Comparison of ENCODE assay signal across 14 mouse cellular contexts in genomic region chr8:111888091-111888650, GRCm38 (mm10). TPM values are rescaled to one million over a fixed set of nuclear protein-coding genes. Genes with fewer than 3 reads are reported as not detected.
DNase-seq lines count a peak whose midpoint lies in the region; ATAC-seq and TF ChIP-seq lines count a peak whose summit lies in the region.
"Had no signal": no experiment of that assay in that cellular context is flagged by ENCODE, and none has a peak within 500 bp of the region (broad histone marks: within the 10 kb centered on the region; RNA-seq: fewer than 3 reads in every experiment).

No protein-coding gene starts in this region.

- peaks cover 45% of the 10 kb centered on the region for H3K27me3 ChIP-seq in kidney, embryonic 15.5 days
- peaks cover 22% of the 10 kb centered on the region for H3K27me3 ChIP-seq in lung, embryonic 16.5 days (ENCODE audit: control insufficient read depth, insufficient read depth, low read depth, low read length)
- H3K27me3 ChIP-seq in limb, embryonic 14.5 days (ENCODE audit: control insufficient read depth, insufficient read depth, low read length), result peaks cover 30% of the 10 kb centered on the region

- no peaks in the 10 kb centered on the region for H3K9me3 ChIP-seq in kidney, embryonic 15.5 days (replicated peaks)
- H3K9me3 ChIP-seq in lung, embryonic 16.5 days (ENCODE audit: control insufficient read depth, low read length), result no peaks in the 10 kb centered on the region
- no peaks in the 10 kb centered on the region for H3K9me3 ChIP-seq in limb, embryonic 14.5 days (ENCODE audit: control insufficient read depth, low read length)
- H3K9me3 ChIP-seq: heart, embryonic 15.5 days; hindbrain, embryonic 12.5 days had no signal

- ATAC-seq in kidney, embryonic 15.5 days (replicated peaks; ENCODE audit: low FRiP score), result peak; percentile 19; the same call in 1 of the 2 replicates
- ATAC-seq in lung, embryonic 16.5 days (ENCODE audit: low read depth), result peak; percentile 35; the same call in 1 of the 2 replicates
- no peak for ATAC-seq in limb, embryonic 14.5 days (ENCODE audit: low FRiP score, low read depth)
- ATAC-seq in frontal cortex, adult (ENCODE audit: low TSS enrichment), result no peak

- no peak overlapping the region for H3K27ac ChIP-seq in kidney, embryonic 15.5 days
- peak overlapping the region; percentile 47 for H3K27ac ChIP-seq in lung, embryonic 16.5 days (ENCODE audit: low read length)
- no peak overlapping the region for H3K27ac ChIP-seq in limb, embryonic 14.5 days (replicated peaks; ENCODE audit: low read depth, low read length)
- H3K27ac ChIP-seq: heart, embryonic 15.5 days; hindbrain, embryonic 12.5 days had no signal

- peaks cover 28% of the 10 kb centered on the region for H3K4me1 ChIP-seq in kidney, embryonic 15.5 days
- H3K4me1 ChIP-seq in lung, embryonic 16.5 days (replicated peaks; ENCODE audit: control insufficient read depth, insufficient read depth, low read length), result peaks cover 31% of the 10 kb centered on the region
- peaks cover 12% of the 10 kb centered on the region for H3K4me1 ChIP-seq in limb, embryonic 14.5 days (ENCODE audit: control insufficient read depth, insufficient read depth, low read length)

- WGBS in kidney, embryonic 15.5 days, result 35% methylated on average over 7 of the region's 7 CpGs
- 10% methylated on average over 7 of the region's 7 CpGs for WGBS in lung, embryonic 16.5 days
- 29% methylated on average over 7 of the region's 7 CpGs for WGBS in limb, embryonic 14.5 days

- H3K4me2 ChIP-seq in kidney, embryonic 15.5 days, result no peak overlapping the region
- no peak overlapping the region for H3K4me2 ChIP-seq in lung, embryonic 16.5 days (ENCODE audit: low read depth, low read length)
- no peak overlapping the region for H3K4me2 ChIP-seq in limb, embryonic 14.5 days (replicated peaks; ENCODE audit: low read depth, low read length, severe bottlenecking)
- H3K4me2 ChIP-seq: heart, embryonic 15.5 days; hindbrain, embryonic 12.5 days had no signal

- H3K4me3 ChIP-seq in kidney, embryonic 15.5 days (replicated peaks), result no peak overlapping the region
- no peak overlapping the region for H3K4me3 ChIP-seq in lung, embryonic 16.5 days (ENCODE audit: low read length)
- no peak overlapping the region for H3K4me3 ChIP-seq in limb, embryonic 14.5 days (replicated peaks; ENCODE audit: low read length)
- H3K4me3 ChIP-seq: heart, embryonic 15.5 days; hindbrain, embryonic 12.5 days had no signal

- no peak for DNase-seq in kidney, adult 8-10 months
- no peak for DNase-seq in lung, postnatal 10 days
- DNase-seq in NIH3T3 (ENCODE audit: low read depth), result peak; percentile 56
- DNase-seq in limb, embryonic 14.5 days (ENCODE audit: low spot score), result peak; percentile 39
- DNase-seq in layer of hippocampus, adult 11-12 months (ENCODE audit: low spot score), result no peak
- DNase-seq: adrenal gland, postnatal 14 days; layer of hippocampus, adult 9-11 months; right cerebral cortex, postnatal 25 days had no signal

- no peak for TF ChIP-seq POLR2A in limb, embryonic 14.5 days (IDR thresholded peaks at IDR 0.05; ENCODE audit: borderline replicate concordance, extremely low read depth, insufficient read depth, insufficient read length)

- no peaks in the 10 kb centered on the region for H3K36me3 ChIP-seq in kidney, embryonic 15.5 days
- H3K36me3 ChIP-seq in lung, embryonic 16.5 days (ENCODE audit: control insufficient read depth, insufficient read depth, low read length), result no peaks in the 10 kb centered on the region
- no peaks in the 10 kb centered on the region for H3K36me3 ChIP-seq in limb, embryonic 14.5 days (ENCODE audit: control insufficient read depth, insufficient read depth, low read length)
- H3K36me3 ChIP-seq: heart, embryonic 15.5 days; hindbrain, embryonic 12.5 days had no signal

- H3K9ac ChIP-seq in kidney, embryonic 15.5 days, result no peak overlapping the region
- H3K9ac ChIP-seq in lung, embryonic 16.5 days (ENCODE audit: low read length), result no peak overlapping the region
- no peak overlapping the region for H3K9ac ChIP-seq in limb, embryonic 14.5 days (ENCODE audit: low read depth, low read length, severe bottlenecking)
- H3K9ac ChIP-seq: heart, embryonic 15.5 days; hindbrain, embryonic 12.5 days had no signal

RNA-seq across cellular contexts. Expression of gene Tmem170, which starts 11.6 kb away (rescaled TPM):
- 13.0 and 13.4 TPM in 2 replicates for polyA plus RNA-seq in kidney, embryonic 15.5 days (2015; fragmentation: Nextera tagmentation; extraction: Ambion mirVana)
- 10.1 and 10.9 TPM in 2 replicates for polyA plus RNA-seq in lung, embryonic 16.5 days (2015; fragmentation: Nextera tagmentation; extraction: Ambion mirVana)
- 5.8 and 7.0 TPM in 2 replicates for polyA plus RNA-seq in limb, embryonic 14.5 days (2012; rRNA removed)
- polyA plus RNA-seq in limb, embryonic 14.5 days (2014; fragmentation: Nextera tagmentation; extraction: Ambion mirVana), result 4.0 and 5.1 TPM in 2 replicates

RNA-seq across cellular contexts. Expression of gene Chst5, which starts 22.1 kb away (rescaled TPM):
- polyA plus RNA-seq in kidney, embryonic 15.5 days (2015; fragmentation: Nextera tagmentation; extraction: Ambion mirVana), result 0.96 and 1.1 TPM in 2 replicates
- polyA plus RNA-seq in lung, embryonic 16.5 days (2015; fragmentation: Nextera tagmentation; extraction: Ambion mirVana), result 14.2 and 15.4 TPM in 2 replicates
- 11.7 and 17.0 TPM in 2 replicates for polyA plus RNA-seq in limb, embryonic 14.5 days (2012; rRNA removed)
- polyA plus RNA-seq in limb, embryonic 14.5 days (2014; fragmentation: Nextera tagmentation; extraction: Ambion mirVana), result 12.1 and 12.2 TPM in 2 replicates
- polyA plus RNA-seq: gonadal fat pad, adult 2 months had no signal

RNA-seq across cellular contexts. Expression of gene Cfdp1, which starts 34.1 kb away (rescaled TPM):
- polyA plus RNA-seq in kidney, embryonic 15.5 days (2015; fragmentation: Nextera tagmentation; extraction: Ambion mirVana), result 226 and 233 TPM in 2 replicates
- polyA plus RNA-seq in lung, embryonic 16.5 days (2015; fragmentation: Nextera tagmentation; extraction: Ambion mirVana), result 193 and 203 TPM in 2 replicates
- 50.4 and 129 TPM in 2 replicates for polyA plus RNA-seq in limb, embryonic 14.5 days (2012; rRNA removed)
- polyA plus RNA-seq in limb, embryonic 14.5 days (2014; fragmentation: Nextera tagmentation; extraction: Ambion mirVana), result 210 and 219 TPM in 2 replicates

RNA-seq across cellular contexts. Expression of gene Tmem231, which starts 45.5 kb away (rescaled TPM):
- 21.1 and 21.5 TPM in 2 replicates for polyA plus RNA-seq in kidney, embryonic 15.5 days (2015; fragmentation: Nextera tagmentation; extraction: Ambion mirVana)
- polyA plus RNA-seq in lung, embryonic 16.5 days (2015; fragmentation: Nextera tagmentation; extraction: Ambion mirVana), result 17.5 and 19.6 TPM in 2 replicates
- polyA plus RNA-seq in limb, embryonic 14.5 days (2012; rRNA removed), result 16.3 and 19.8 TPM in 2 replicates
- 15.7 and 17.9 TPM in 2 replicates for polyA plus RNA-seq in limb, embryonic 14.5 days (2014; fragmentation: Nextera tagmentation; extraction: Ambion mirVana)

RNA-seq across cellular contexts. Expression of gene Gabarapl2, which starts 52.3 kb away (rescaled TPM):
- polyA plus RNA-seq in kidney, embryonic 15.5 days (2015; fragmentation: Nextera tagmentation; extraction: Ambion mirVana), result 194 and 198 TPM in 2 replicates
- 195 and 218 TPM in 2 replicates for polyA plus RNA-seq in lung, embryonic 16.5 days (2015; fragmentation: Nextera tagmentation; extraction: Ambion mirVana)
- 55.6 and 56.6 TPM in 2 replicates for polyA plus RNA-seq in limb, embryonic 14.5 days (2012; rRNA removed)
- 148 and 163 TPM in 2 replicates for polyA plus RNA-seq in limb, embryonic 14.5 days (2014; fragmentation: Nextera tagmentation; extraction: Ambion mirVana)

Comparison
In these comparisons a context has a peak if more than half of its experiments do, and no peak if none do; other contexts are left out.
1. ATAC-seq: peak in kidney, embryonic 15.5 days (single experiment) and lung, embryonic 16.5 days (single experiment); none in limb, embryonic 14.5 days (single experiment) and frontal cortex, adult (single experiment).
2. DNase-seq: peak in NIH3T3 (single experiment) and limb, embryonic 14.5 days (single experiment); none in kidney, adult 8-10 months (0 of 2), lung, postnatal 10 days (single experiment) and layer of hippocampus, adult 11-12 months (single experiment).